Mouse (Mus musculus) spleen, embryonic (tissue): ENCODE data around the gene Thrsp.
"Not testable (repeated sequence)": the region's sequence is repeated elsewhere in the genome, so short reads cannot be mapped to it uniquely, and the experiment has no call there.

Experiments
- CTCF ChIA-PET: fragments of 350-600 bp; sonication (Branson Sonifier 250); formaldehyde crosslinking; loops from one replicate; lab custom pipeline; 2022; lab: Charles Lee

Gene Thrsp

GRCm38 (mm10) chr7:97416906-97417777 is at the start of gene Thrsp:
Gene Thrsp (minus strand): TSS chr7:97417730.
- CTCF ChIA-PET = no interaction called here

GRCm38 (mm10) chr7:97455577-97455976 is 38.0 kb upstream of the Thrsp start:
- CTCF ChIA-PET = no interaction called here

GRCm38 (mm10) chr7:97454795-97455194 is 37.3 kb upstream of the Thrsp start:
- CTCF ChIA-PET = interaction anchor here (0.6 kb wide), 2 partner anchors 16 to 177 kb away, joined by 3 to 7 read pairs; no protein-coding TSS in a partner anchor

- CTCF ChIA-PET = interaction anchor here (0.7 to 1.0 kb wide), 2 partner anchors 30 to 98 kb away, joined by 3 to 6 read pairs; no protein-coding TSS in a partner anchor
Observed at GRCm38 (mm10) chr7:97453141-97453921, 35.8 kb upstream of the Thrsp start.

GRCm38 (mm10) chr7:97452196-97452595 is 34.7 kb upstream of the Thrsp start:
- CTCF ChIA-PET = interaction anchor here (0.6 kb wide), 1 partner anchor 83 kb away, joined by 3 read pairs; no protein-coding TSS in a partner anchor

- CTCF ChIA-PET = not testable (repeated sequence)
Observed at GRCm38 (mm10) chr7:97451023-97451422, 33.5 kb upstream of the Thrsp start, which contains the start of gene Kctd14. Gene Kctd14 (plus strand): TSS chr7:97451323.

GRCm38 (mm10) chr7:97447050-97447531 is 29.6 kb upstream of the Thrsp start:
- CTCF ChIA-PET = no interaction called here

- CTCF ChIA-PET = no interaction called here
Observed at GRCm38 (mm10) chr7:97446171-97446925, 28.8 kb upstream of the Thrsp start.

GRCm38 (mm10) chr7:97438986-97439385 is 21.5 kb upstream of the Thrsp start:
- CTCF ChIA-PET = interaction anchor here (0.5 kb wide), 1 partner anchor 29 kb away, joined by 5 read pairs; no protein-coding TSS in a partner anchor

- CTCF ChIA-PET = no interaction called here
Observed at GRCm38 (mm10) chr7:97434517-97434916, 17.0 kb upstream of the Thrsp start.

- CTCF ChIA-PET = interaction anchor here (0.6 kb wide), 1 partner anchor 792 kb away, joined by 3 read pairs; no protein-coding TSS in a partner anchor
Observed at GRCm38 (mm10) chr7:97433517-97433916, 16.0 kb upstream of the Thrsp start.

GRCm38 (mm10) chr7:97429705-97430104 is 12.2 kb upstream of the Thrsp start:
- CTCF ChIA-PET = no interaction called here

- CTCF ChIA-PET = no interaction called here
Observed at GRCm38 (mm10) chr7:97427778-97428420, 10.4 kb upstream of the Thrsp start.

- CTCF ChIA-PET = no interaction called here
Observed at GRCm38 (mm10) chr7:97427296-97427695, 9.8 kb upstream of the Thrsp start.

GRCm38 (mm10) chr7:97426566-97426965 is 9.0 kb upstream of the Thrsp start:
- CTCF ChIA-PET = no interaction called here

- CTCF ChIA-PET = interaction anchor here (0.6 to 1.3 kb wide), 4 partner anchors 63 to 155 kb away, joined by 3 to 5 read pairs (median 4); partner anchors contain the start of genes Aamdc and Rsf1
Observed at GRCm38 (mm10) chr7:97424621-97425245, 7.2 kb upstream of the Thrsp start.

GRCm38 (mm10) chr7:97423754-97424153 is 6.2 kb upstream of the Thrsp start:
- CTCF ChIA-PET = interaction anchor here (0.6 to 1.2 kb wide), 2 partner anchors 141 to 156 kb away, joined by 5 read pairs; partner anchors contain the start of genes Aamdc and Rsf1

- CTCF ChIA-PET = no interaction called here
Observed at GRCm38 (mm10) chr7:97420958-97421651, 3.6 kb upstream of the Thrsp start.

- CTCF ChIA-PET = no interaction called here
Observed at GRCm38 (mm10) chr7:97420406-97420805, 2.9 kb upstream of the Thrsp start.
